Mouse (Mus musculus) thymus, adult 2 months (tissue): ENCODE measurements around the gene Fem1b.

Source experiments
- CTCF ChIP-seq: fragments of 200-500 bp; IDR thresholded peaks from 2 replicates; pipeline ENCODE4 v1.5.1; 2012; ENCODE audit warnings: mild to moderate bottlenecking, control low read depth, low read length, moderate library complexity, borderline replicate concordance; ENCODE audit not compliant: control insufficient read depth, poor library complexity, insufficient read depth; ENCODE audit errors: extremely low read depth
- POLR2A ChIP-seq: fragments of 200-500 bp; IDR thresholded peaks from 2 replicates; pipeline ENCODE4 v1.6.1; 2012; ENCODE audit warnings: mild to moderate bottlenecking, low read length, control low read depth, moderate library complexity; ENCODE audit not compliant: control insufficient read depth, poor library complexity, insufficient read depth; ENCODE audit errors: extremely low read depth

DNA sequence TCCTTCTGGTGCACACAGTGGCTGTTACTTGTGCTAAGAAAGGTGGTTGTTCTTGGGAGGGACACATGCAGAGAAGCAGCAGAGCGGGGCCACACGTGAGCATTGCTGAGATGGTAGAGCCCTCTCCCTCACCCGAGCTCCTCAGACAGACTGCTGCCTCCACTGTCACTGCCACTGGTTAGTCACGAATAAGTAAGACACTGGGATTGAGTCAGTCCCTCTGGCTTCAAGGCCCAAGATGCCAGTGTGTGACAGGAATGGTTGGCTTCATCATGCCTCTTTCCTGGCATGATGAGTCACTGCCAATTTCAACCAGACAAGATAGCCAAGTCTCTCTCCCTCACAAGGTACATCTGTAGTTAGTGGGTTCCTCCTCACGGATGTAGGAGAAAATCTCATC lies 25.0 kb downstream of the Fem1b start:
- TF ChIP-seq POLR2A (no peak), CTCF (no peak)
